Mouse (Mus musculus) liver, adult 2 months (tissue): ENCODE measurements around the gene Micu1.

Source experiments
- CTCF ChIP-seq: fragments of 200-500 bp; IDR thresholded peaks from 2 replicates; pipeline ENCODE4 v1.5.1; 2011; ENCODE audit warnings: low read depth, low read length, control low read depth
- POLR2A ChIP-seq: fragments of 200-500 bp; IDR thresholded peaks from 2 replicates; pipeline ENCODE4 v1.6.1; 2011; ENCODE audit warnings: low read length, control low read depth; ENCODE audit not compliant: insufficient read depth; ENCODE audit errors: extremely low read depth

- TF ChIP-seq POLR2A (no peak), CTCF (no peak)
Observed at GRCm38 (mm10) chr10:59706991-59707546, 4.8 kb downstream of the Micu1 start.
